Mouse (Mus musculus) frontal cortex, adult 2 months (tissue): Measurements from ENCODE around the gene Gm49630. TPM values are rescaled to one million over a fixed set of nuclear protein-coding genes. Genes with fewer than 3 reads are reported as not detected.

Source experiments
- polyA plus RNA-seq: library from polyadenylated mRNA; depleted of rRNA; stranded (reverse); fragments of >200 nt; gene quantifications from 2 replicates; pipeline ENCODE4 v1.2.3, GENCODE M21; 2012; rRNA removed

The Gm49630 gene
- polyA plus RNA-seq, 1 experiment: not detected

Other genes with a start within 250 kb of the Gm49630 start
- 40.8 and 44.1 TPM in 2 replicates for gene Rps6ka2, start 201.9 kb downstream of the Gm49630 start, polyA plus RNA-seq
- gene Tcp10a, start 47.3 kb downstream of the Gm49630 start, polyA plus RNA-seq: 0.06 and 0.08 TPM in 2 replicates
- gene Ttll2, start 19.3 kb downstream of the Gm49630 start, polyA plus RNA-seq: not detected in 2 replicates
- gene Unc93a2, start 13.5 kb upstream of the Gm49630 start, polyA plus RNA-seq: 0.06 TPM in 2 replicates